Mouse (Mus musculus) erythroblast, embryonic 14.5 days (primary cell): ENCODE results near the gene Lrch1.

Experiments
- GATA1 ChIP-seq: IDR thresholded peaks from 2 replicates; pipeline ENCODE4 v1.6.1; 2012; ENCODE audit warnings: low read length, inconsistent platforms, mixed read lengths
- TAL1 ChIP-seq: IDR thresholded peaks from 3 replicates; pipeline ENCODE4 v1.6.1; 2012; ENCODE audit warnings: low read length, inconsistent platforms, mixed read lengths

DNA sequence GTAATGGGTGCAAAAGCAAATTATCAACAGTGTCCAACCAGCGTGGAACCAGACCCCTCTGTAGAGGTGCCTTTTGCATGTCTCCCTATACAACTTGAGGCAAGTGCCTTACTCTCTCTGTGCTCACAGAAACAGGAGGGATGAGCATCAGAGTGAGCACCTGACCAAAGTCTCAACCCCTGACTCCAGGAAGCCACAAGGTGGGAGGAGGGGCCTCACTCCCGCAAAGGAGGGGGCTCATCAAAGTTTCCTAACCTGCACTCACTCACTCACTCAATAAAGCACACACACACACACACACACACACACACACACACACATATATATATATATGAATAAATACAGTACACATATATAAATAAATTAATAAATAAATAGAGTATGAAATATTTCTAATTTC, 117.1 kb downstream of the Lrch1 start:
- TF ChIP-seq TAL1 (no peak), GATA1 (no peak)
